8 mouse cellular contexts compared by ENCODE assay signal in genomic region chr17:45516488-45516887, GRCm38 (mm10). TPM values are rescaled to one million over a fixed set of nuclear protein-coding genes. Genes with fewer than 3 reads are reported as not detected.
DNase-seq lines count a peak whose midpoint lies in the region; ATAC-seq and TF ChIP-seq lines count a peak whose summit lies in the region.

No protein-coding gene starts in this region.

- WGBS in kidney, embryonic 14.5 days = 49% methylated on average over 8 of the region's 8 CpGs
- WGBS in intestine, embryonic 14.5 days = 49% methylated on average over 8 of the region's 8 CpGs
- 51% methylated on average over 8 of the region's 8 CpGs for WGBS in midbrain, postnatal 0 days
- 62% methylated on average over 8 of the region's 8 CpGs for WGBS in spleen, adult 2 months

- H3K27ac ChIP-seq in kidney, embryonic 14.5 days (ENCODE audit: low read depth, low read length) = no peak overlapping the region
- no peak overlapping the region for H3K27ac ChIP-seq in intestine, embryonic 14.5 days (ENCODE audit: low read depth)
- no peak overlapping the region for H3K27ac ChIP-seq in midbrain, postnatal 0 days (ENCODE audit: low read depth, low read length)
- no peak overlapping the region for H3K27ac ChIP-seq in spleen, adult 2 months (ENCODE audit: insufficient read depth, low read length)

- no peaks in the 10 kb centered on the region for H3K9me3 ChIP-seq in kidney, embryonic 14.5 days (ENCODE audit: control insufficient read depth, low read length)
- no peaks in the 10 kb centered on the region for H3K9me3 ChIP-seq in intestine, embryonic 14.5 days (ENCODE audit: control insufficient read depth, low read length)
- no peaks in the 10 kb centered on the region for H3K9me3 ChIP-seq in midbrain, postnatal 0 days (ENCODE audit: low read length)

- TF ChIP-seq CTCF in midbrain, postnatal 0 days (IDR thresholded peaks at IDR 0.05) = peak; percentile 95
- TF ChIP-seq CTCF in spleen, adult 2 months (IDR thresholded peaks at IDR 0.05; ENCODE audit: extremely low read depth, insufficient read depth, insufficient read length, insufficient replicate concordance) = peak; percentile 65; the same call in 1 of the 2 replicates

- H3K27me3 ChIP-seq in kidney, embryonic 14.5 days (ENCODE audit: control insufficient read depth, insufficient read depth, low read length) = no peaks in the 10 kb centered on the region
- H3K27me3 ChIP-seq in intestine, embryonic 14.5 days (replicated peaks; ENCODE audit: control insufficient read depth, insufficient read depth, low read length) = no peaks in the 10 kb centered on the region
- H3K27me3 ChIP-seq in midbrain, postnatal 0 days (ENCODE audit: insufficient read depth, low read length) = no peaks in the 10 kb centered on the region
- no peaks in the 10 kb centered on the region for H3K27me3 ChIP-seq in spleen, adult 2 months (ENCODE audit: control insufficient read depth, insufficient read depth, low read length)

- intact Hi-C loops in left cerebral cortex, postnatal 4 days (cut with DNase I) = loop anchor here (5.0 kb wide), 1 partner anchor 36 kb away; no protein-coding TSS in a partner anchor

- no peak overlapping the region for H3K4me2 ChIP-seq in kidney, embryonic 14.5 days (replicated peaks; ENCODE audit: low read depth, low read length)
- H3K4me2 ChIP-seq in intestine, embryonic 14.5 days (ENCODE audit: low read length) = no peak overlapping the region
- H3K4me2 ChIP-seq in midbrain, postnatal 0 days (ENCODE audit: low read depth, low read length, poor library complexity, severe bottlenecking) = no peak overlapping the region

- peak; percentile 85 for DNase-seq in kidney, adult 18-20 months
- DNase-seq in cerebellum, postnatal 14 days = peak; percentile 97 to 98
- peak; percentile 78 for DNase-seq in gastrocnemius, adult 18-20 months (ENCODE audit: low spot score)
- peak; percentile 94 for DNase-seq in intestine, embryonic 14.5 days (ENCODE audit: low spot score)
- peak; percentile 87 for DNase-seq in left cerebral cortex, postnatal 4 days
- DNase-seq in midbrain, postnatal 0 days (ENCODE audit: low spot score) = peak; percentile 82
- DNase-seq in spleen, adult 2 months (ENCODE audit: low read depth in 1 of 2, low spot score in 2 of 2) = peak; percentile 41 to 70

- H3K4me1 ChIP-seq in kidney, embryonic 14.5 days (ENCODE audit: control insufficient read depth, insufficient read depth, low read length) = no peaks in the 10 kb centered on the region
- no peaks in the 10 kb centered on the region for H3K4me1 ChIP-seq in intestine, embryonic 14.5 days (replicated peaks; ENCODE audit: control insufficient read depth, insufficient read depth, low read length)
- H3K4me1 ChIP-seq in midbrain, postnatal 0 days (ENCODE audit: insufficient read depth, low read length) = no peaks in the 10 kb centered on the region
- H3K4me1 ChIP-seq in spleen, adult 2 months (ENCODE audit: control insufficient read depth, insufficient read depth, insufficient read length) = no peaks in the 10 kb centered on the region

- no peak overlapping the region for H3K9ac ChIP-seq in kidney, embryonic 14.5 days (ENCODE audit: low read depth, low read length)
- H3K9ac ChIP-seq in intestine, embryonic 14.5 days (ENCODE audit: low read length) = no peak overlapping the region
- H3K9ac ChIP-seq in midbrain, postnatal 0 days (replicated peaks; ENCODE audit: low read length, poor library complexity, severe bottlenecking) = no peak overlapping the region

- H3K4me3 ChIP-seq in kidney, embryonic 14.5 days (ENCODE audit: low read length) = no peak overlapping the region
- no peak overlapping the region for H3K4me3 ChIP-seq in intestine, embryonic 14.5 days (ENCODE audit: low read depth, low read length)
- H3K4me3 ChIP-seq in midbrain, postnatal 0 days (ENCODE audit: low read depth, low read length) = no peak overlapping the region
- H3K4me3 ChIP-seq in spleen, adult 2 months (ENCODE audit: extremely low read depth, insufficient read depth, insufficient read length) = no peak overlapping the region

- no peak for ATAC-seq in kidney, embryonic 14.5 days (ENCODE audit: low FRiP score, low TSS enrichment)
- no peak; the same call in 1 of the 2 replicates for ATAC-seq in intestine, embryonic 14.5 days (replicated peaks; ENCODE audit: low FRiP score, low TSS enrichment, low read depth)
- ATAC-seq in midbrain, postnatal 0 days (ENCODE audit: low FRiP score) = peak; percentile 17; the same call in 1 of the 2 replicates

- TF ChIP-seq POLR2A in spleen, adult 2 months (IDR thresholded peaks at IDR 0.05; ENCODE audit: low read depth, low read length) = no peak

- peaks cover 15% of the 10 kb centered on the region; the same call in 1 of the 2 replicates for H3K36me3 ChIP-seq in kidney, embryonic 14.5 days (ENCODE audit: control insufficient read depth, insufficient read depth, low read length)
- H3K36me3 ChIP-seq in intestine, embryonic 14.5 days (ENCODE audit: control insufficient read depth, insufficient read depth, low read length) = peaks cover 31% of the 10 kb centered on the region
- H3K36me3 ChIP-seq in midbrain, postnatal 0 days (ENCODE audit: insufficient read depth, low read length) = peaks cover 25% of the 10 kb centered on the region
- H3K36me3 ChIP-seq in spleen, adult 2 months (ENCODE audit: control insufficient read depth, insufficient read depth, low read length) = peaks cover 10% of the 10 kb centered on the region

RNA-seq across cellular contexts. Expression of gene Tcte1, which starts 6.7 kb away (rescaled TPM):
- polyA plus RNA-seq in kidney, embryonic 14.5 days (2014; fragmentation: Nextera tagmentation; extraction: Ambion mirVana) = 0.61 and 0.70 TPM in 2 replicates
- total RNA-seq in gastrocnemius, adult 18-20 months (2021) = not detected
- 0.60 and 0.70 TPM in 2 replicates for polyA plus RNA-seq in intestine, embryonic 14.5 days (2014; fragmentation: Nextera tagmentation; extraction: Ambion mirVana)
- total RNA-seq in left cerebral cortex, postnatal 4 days (2021) = under 1 TPM; 0.58 to 0.64 TPM
- 0.99 and 1.2 TPM in 2 replicates for total RNA-seq in midbrain, postnatal 0 days (2014; rRNA removed)
- 4.2 and 4.6 TPM in 2 replicates for polyA plus RNA-seq in midbrain, postnatal 0 days (2015; fragmentation: Nextera tagmentation; extraction: Ambion mirVana)
- 0.16 and 0.45 TPM in 2 replicates for polyA plus RNA-seq in spleen, adult 2 months (2012; rRNA removed)

RNA-seq across cellular contexts. Expression of gene Aars2, which starts 9.8 kb away (rescaled TPM):
- polyA plus RNA-seq in kidney, embryonic 14.5 days (2014; fragmentation: Nextera tagmentation; extraction: Ambion mirVana) = 11.8 and 18.5 TPM in 2 replicates
- total RNA-seq in gastrocnemius, adult 18-20 months (2021) = 10 to 100 TPM; 12.8 to 14.1 TPM
- polyA plus RNA-seq in intestine, embryonic 14.5 days (2014; fragmentation: Nextera tagmentation; extraction: Ambion mirVana) = 16.1 and 17.3 TPM in 2 replicates
- 10 to 100 TPM; 24.2 to 26.2 TPM for total RNA-seq in left cerebral cortex, postnatal 4 days (2021)
- 19.8 and 31.4 TPM in 2 replicates for total RNA-seq in midbrain, postnatal 0 days (2014; rRNA removed)
- polyA plus RNA-seq in midbrain, postnatal 0 days (2015; fragmentation: Nextera tagmentation; extraction: Ambion mirVana) = 13.9 and 15.2 TPM in 2 replicates
- polyA plus RNA-seq in spleen, adult 2 months (2012; rRNA removed) = 11.9 and 16.5 TPM in 2 replicates

RNA-seq across cellular contexts. Expression of gene Tmem151b, which starts 33.0 kb away (rescaled TPM):
- 1.7 and 2.0 TPM in 2 replicates for polyA plus RNA-seq in kidney, embryonic 14.5 days (2014; fragmentation: Nextera tagmentation; extraction: Ambion mirVana)
- total RNA-seq in gastrocnemius, adult 18-20 months (2021) = not detected
- 2.1 and 2.3 TPM in 2 replicates for polyA plus RNA-seq in intestine, embryonic 14.5 days (2014; fragmentation: Nextera tagmentation; extraction: Ambion mirVana)
- total RNA-seq in left cerebral cortex, postnatal 4 days (2021) = 10 to 100 TPM; 90.3 to 92.2 TPM
- total RNA-seq in midbrain, postnatal 0 days (2014; rRNA removed) = 77.9 and 95.6 TPM in 2 replicates
- 29.1 and 30.7 TPM in 2 replicates for polyA plus RNA-seq in midbrain, postnatal 0 days (2015; fragmentation: Nextera tagmentation; extraction: Ambion mirVana)
- polyA plus RNA-seq in spleen, adult 2 months (2012; rRNA removed) = 2.3 and 2.8 TPM in 2 replicates

RNA-seq across cellular contexts. Expression of gene Nfkbie, which starts 39.0 kb away (rescaled TPM):
- polyA plus RNA-seq in kidney, embryonic 14.5 days (2014; fragmentation: Nextera tagmentation; extraction: Ambion mirVana) = 3.5 and 4.8 TPM in 2 replicates
- total RNA-seq in gastrocnemius, adult 18-20 months (2021) = under 1 TPM; 0.30 to 0.47 TPM
- polyA plus RNA-seq in intestine, embryonic 14.5 days (2014; fragmentation: Nextera tagmentation; extraction: Ambion mirVana) = 3.7 and 4.0 TPM in 2 replicates
- total RNA-seq in left cerebral cortex, postnatal 4 days (2021) = 1 to 10 TPM; 2.4 to 2.7 TPM
- 2.0 and 4.8 TPM in 2 replicates for total RNA-seq in midbrain, postnatal 0 days (2014; rRNA removed)
- polyA plus RNA-seq in midbrain, postnatal 0 days (2015; fragmentation: Nextera tagmentation; extraction: Ambion mirVana) = 2.5 and 3.1 TPM in 2 replicates
- 50.4 and 65.9 TPM in 2 replicates for polyA plus RNA-seq in spleen, adult 2 months (2012; rRNA removed)

RNA-seq across cellular contexts. Expression of gene Spats1, which starts 41.3 kb away (rescaled TPM):
- 0.46 and 0.76 TPM in 2 replicates for polyA plus RNA-seq in kidney, embryonic 14.5 days (2014; fragmentation: Nextera tagmentation; extraction: Ambion mirVana)
- not detected for total RNA-seq in gastrocnemius, adult 18-20 months (2021)
- 0.59 and 0.65 TPM in 2 replicates for polyA plus RNA-seq in intestine, embryonic 14.5 days (2014; fragmentation: Nextera tagmentation; extraction: Ambion mirVana)
- total RNA-seq in left cerebral cortex, postnatal 4 days (2021) = 1 to 10 TPM; 2.0 to 3.0 TPM
- total RNA-seq in midbrain, postnatal 0 days (2014; rRNA removed) = 2.3 and 5.8 TPM in 2 replicates
- 3.4 and 3.6 TPM in 2 replicates for polyA plus RNA-seq in midbrain, postnatal 0 days (2015; fragmentation: Nextera tagmentation; extraction: Ambion mirVana)
- not detected in 2 replicates for polyA plus RNA-seq in spleen, adult 2 months (2012; rRNA removed)
